Mouse (Mus musculus): ENCODE results near the gene Vgll4.

GRCm38 (mm10) chr6:115013574-115013973 lies 43.8 kb upstream of the Vgll4 start:
- no peak for TF ChIP-seq CTCF (IDR thresholded peaks at IDR 0.05; ENCODE audit: low read depth, low read length)
- no peak for TF ChIP-seq POLR2A (IDR thresholded peaks at IDR 0.05; ENCODE audit: extremely low read depth, insufficient read depth, low read length)

Data from liver, adult 2 months (tissue).